Mouse (Mus musculus): ENCODE data around the gene Smndc1. TPM values are rescaled to one million over a fixed set of nuclear protein-coding genes. Genes with fewer than 3 reads are reported as not detected.
"Not testable (repeated sequence)": the region's sequence is repeated elsewhere in the genome, so short reads cannot be mapped to it uniquely, and the experiment has no call there.

Smndc1 gene
- polyA plus RNA-seq, 1 experiment from 2014 or later = 45.4 TPM

DNA sequence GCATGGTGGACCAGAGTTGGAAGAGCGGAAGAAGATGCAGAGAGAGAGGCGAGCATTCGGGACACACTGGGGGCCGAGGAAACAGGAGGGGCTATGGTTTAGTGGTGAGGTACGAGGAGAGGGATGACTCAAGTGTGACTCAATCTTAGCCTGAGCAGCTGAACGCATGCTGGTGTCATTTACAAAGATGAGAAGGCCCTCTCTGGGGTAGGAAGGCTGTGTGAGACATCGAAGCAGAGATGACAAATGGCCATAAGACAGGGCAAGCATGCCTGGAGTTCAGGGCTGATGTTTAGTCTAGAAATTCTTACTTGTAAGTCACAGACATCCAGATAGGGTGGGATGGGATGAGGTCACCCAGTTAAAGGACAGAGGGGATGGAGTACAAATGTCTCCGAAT, 18.0 kb upstream of the Smndc1 start:
- no peaks in the 10 kb centered on the region for H3K27me3 ChIP-seq
- H3K4me2 ChIP-seq = no peak overlapping the region
- H3K36me3 ChIP-seq (replicated peaks) = no peaks in the 10 kb centered on the region
- 92% methylated on average over 8 of the region's 8 CpGs for WGBS
- peaks cover 22% of the 10 kb centered on the region for H3K4me1 ChIP-seq
- no peak overlapping the region for H3K27ac ChIP-seq
- ATAC-seq (ENCODE audit: low FRiP score) = no peak
- no peak overlapping the region for H3K4me3 ChIP-seq (replicated peaks)
- H3K9me3 ChIP-seq = 0 out of 2 replicates have a peak, but pooled peaks cover 2% of the 10 kb centered on the region
- no peak overlapping the region for H3K9ac ChIP-seq

DNA sequence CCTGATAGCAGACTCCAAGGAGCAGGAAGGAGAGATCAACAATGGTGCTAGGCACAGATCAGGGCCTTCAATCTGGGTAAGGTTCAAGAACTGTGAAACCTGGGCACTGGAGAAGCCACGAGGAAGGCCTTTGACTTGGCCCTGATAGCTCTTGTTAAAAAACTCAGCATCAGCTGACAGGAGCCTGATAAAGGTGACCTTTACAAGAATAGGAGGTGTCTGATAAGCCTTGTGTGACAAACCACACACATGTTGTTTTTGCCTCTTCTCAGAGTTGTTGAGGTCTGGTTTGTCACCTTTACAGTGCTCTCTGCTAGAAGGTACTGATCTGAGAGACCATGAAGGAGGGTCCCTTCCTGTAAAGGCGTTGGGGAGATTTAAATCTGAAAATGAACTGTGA, 17.0 kb upstream of the Smndc1 start:
- no peak overlapping the region for H3K4me3 ChIP-seq (replicated peaks)
- no peak overlapping the region for H3K27ac ChIP-seq
- 0 out of 2 replicates have a peak, but pooled peaks cover 2% of the 10 kb centered on the region for H3K9me3 ChIP-seq
- no peak for ATAC-seq (ENCODE audit: low FRiP score)
- H3K4me2 ChIP-seq = no peak overlapping the region
- no peak overlapping the region for H3K9ac ChIP-seq
- peaks cover 19% of the 10 kb centered on the region for H3K4me1 ChIP-seq
- H3K27me3 ChIP-seq = no peaks in the 10 kb centered on the region
- H3K36me3 ChIP-seq (replicated peaks) = no peaks in the 10 kb centered on the region
- 88% methylated on average over 2 of the region's 2 CpGs for WGBS

DNA sequence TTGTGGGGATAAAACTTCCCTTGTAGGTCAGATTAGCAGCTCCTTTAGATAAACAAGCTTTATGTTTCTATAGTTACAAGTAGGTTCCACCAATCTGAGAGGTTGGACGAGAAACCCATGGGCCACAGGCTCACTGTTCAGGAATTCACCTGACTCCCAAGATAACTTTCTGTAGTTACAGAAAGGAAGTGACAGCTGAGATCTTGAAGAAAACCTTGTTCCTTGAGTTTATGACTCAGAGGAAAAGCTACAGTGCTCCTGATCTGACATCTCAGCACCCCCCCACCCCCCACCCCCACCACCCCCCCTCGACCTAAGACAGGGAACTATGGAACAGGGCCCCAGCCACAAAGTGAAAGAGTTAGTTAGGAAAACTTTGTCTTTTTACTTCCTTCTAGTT, 15.4 kb upstream of the Smndc1 start:
- no peak for ATAC-seq (ENCODE audit: low FRiP score)

DNA sequence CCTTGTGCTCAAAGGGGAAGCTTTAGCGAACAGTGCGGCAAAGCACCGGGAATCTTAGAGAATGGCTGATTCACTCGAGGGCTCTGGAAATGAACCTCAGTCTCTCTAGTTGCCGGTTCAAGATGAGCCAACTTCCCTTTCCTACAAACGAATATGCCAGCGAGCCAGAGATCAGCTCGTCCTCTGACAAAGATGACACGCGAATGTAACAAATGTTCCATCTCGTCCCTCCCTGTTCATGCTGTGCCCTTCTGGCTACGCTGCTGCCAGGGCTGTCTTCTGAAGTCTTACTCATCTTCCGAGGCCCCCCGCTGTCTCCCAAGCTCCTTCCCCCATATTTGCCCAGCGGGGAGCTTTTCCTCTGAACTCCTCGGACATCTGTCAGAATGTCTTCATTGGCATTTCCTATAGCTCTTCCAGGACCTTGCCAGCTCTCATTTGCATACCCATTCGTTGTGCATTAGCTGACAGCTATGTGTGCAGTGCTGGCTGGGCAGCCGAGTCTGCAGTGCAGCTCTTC, 14.5 kb upstream of the Smndc1 start:
- Histone ChIP-seq H3K4me2 (no peak overlapping the region), H3K36me3 (replicated peaks) (no peaks in the 10 kb centered on the region), H3K9ac (no peak overlapping the region), H3K27me3 (no peaks in the 10 kb centered on the region), H3K27ac (no peak overlapping the region), H3K4me1 (peaks cover under 1% of the 10 kb centered on the region; the same call in 1 of the 2 replicates), H3K4me3 (replicated peaks) (no peak overlapping the region), H3K9me3 (0 out of 2 replicates have a peak, but pooled peaks cover 2% of the 10 kb centered on the region)
- 84% methylated on average over 18 of the region's 18 CpGs for WGBS
- no peak for ATAC-seq (ENCODE audit: low FRiP score)

More for the DNA sequence above, 15.4 kb upstream of the Smndc1 start:
- Histone ChIP-seq H3K9ac (no peak overlapping the region), H3K27me3 (no peaks in the 10 kb centered on the region), H3K36me3 (replicated peaks) (no peaks in the 10 kb centered on the region), H3K4me1 (peaks cover 6% of the 10 kb centered on the region; the same call in 1 of the 2 replicates), H3K27ac (no peak overlapping the region), H3K9me3 (0 out of 2 replicates have a peak, but pooled peaks cover 2% of the 10 kb centered on the region), H3K4me3 (replicated peaks) (no peak overlapping the region), H3K4me2 (no peak overlapping the region)
- 64% methylated on average over 2 of the region's 2 CpGs for WGBS

DNA sequence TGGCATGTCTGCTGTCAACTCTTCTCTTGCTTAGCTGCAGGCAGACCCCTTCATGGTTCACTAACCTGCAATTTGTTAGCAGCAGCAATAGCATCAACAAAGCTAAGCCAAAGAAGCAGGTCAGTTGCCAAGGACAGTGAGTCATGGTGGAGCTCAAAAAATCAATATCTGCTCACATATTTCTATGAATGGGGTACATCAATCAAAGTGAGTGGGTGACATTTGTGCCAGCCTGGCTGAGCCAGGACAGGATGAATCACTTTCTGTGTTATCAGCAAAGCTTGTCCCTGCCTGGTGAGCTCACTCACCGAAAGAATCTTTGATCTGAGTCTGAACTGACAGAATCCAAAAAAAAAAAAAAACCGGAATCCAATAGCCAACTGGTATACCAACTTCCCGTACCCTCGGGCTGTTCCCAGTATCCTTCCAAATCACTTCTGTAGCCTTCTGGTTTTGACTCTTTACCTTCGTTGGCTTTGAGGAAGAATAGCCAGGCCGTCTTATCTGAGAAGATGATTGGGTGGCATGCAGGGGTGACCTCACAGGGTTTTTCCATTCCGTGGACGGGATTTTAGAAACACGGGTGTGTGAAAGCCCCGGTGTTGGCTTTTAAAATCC, 13.9 kb upstream of the Smndc1 start:
- Histone ChIP-seq H3K9me3 (0 out of 2 replicates have a peak, but pooled peaks cover 2% of the 10 kb centered on the region), H3K27me3 (no peaks in the 10 kb centered on the region), H3K4me3 (replicated peaks) (no peak overlapping the region), H3K27ac (no peak overlapping the region), H3K9ac (no peak overlapping the region), H3K36me3 (replicated peaks) (no peaks in the 10 kb centered on the region), H3K4me1 (no peaks in the 10 kb centered on the region), H3K4me2 (no peak overlapping the region)
- 94% methylated on average over 10 of the region's 10 CpGs for WGBS
- no peak for ATAC-seq (ENCODE audit: low FRiP score)

DNA sequence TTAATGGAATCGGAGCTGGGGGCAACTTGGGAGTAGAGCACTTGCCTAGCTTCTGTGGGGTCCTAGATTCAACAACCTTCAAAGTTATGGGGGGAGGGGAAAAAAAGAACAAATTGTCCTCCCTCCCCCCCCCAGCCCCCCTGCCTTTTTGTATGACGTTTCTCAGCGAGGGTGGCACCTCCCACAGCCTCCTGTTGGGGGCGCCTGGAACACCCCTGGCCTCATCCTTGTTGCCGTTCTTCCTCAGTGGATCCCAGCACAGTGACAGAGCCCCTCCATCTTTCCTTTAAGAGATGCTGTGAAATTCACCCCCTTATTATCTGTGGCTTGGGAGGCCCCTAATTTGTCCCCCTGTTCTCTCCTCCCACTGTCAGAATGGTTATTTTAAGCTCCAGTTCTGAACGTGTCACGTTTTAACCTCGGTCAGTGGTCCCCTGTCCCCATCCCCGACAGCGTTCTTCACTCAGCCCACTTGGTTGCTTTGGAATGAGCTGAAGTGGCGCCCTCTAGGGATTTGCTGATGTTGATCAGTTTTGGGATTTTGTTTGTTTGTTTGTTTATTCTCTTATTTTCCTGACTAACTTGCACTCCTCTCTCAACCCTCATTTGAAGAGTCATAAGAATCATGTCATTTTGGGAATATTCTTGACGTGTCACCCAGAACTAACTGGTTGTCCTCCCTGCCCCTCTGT, 12.5 kb upstream of the Smndc1 start:
- no peaks in the 10 kb centered on the region for H3K27me3 ChIP-seq
- ATAC-seq (ENCODE audit: low FRiP score) = no peak
- H3K4me3 ChIP-seq (replicated peaks) = no peak overlapping the region
- 0 out of 2 replicates have a peak, but pooled peaks cover 2% of the 10 kb centered on the region for H3K9me3 ChIP-seq
- no peak overlapping the region for H3K4me2 ChIP-seq
- H3K27ac ChIP-seq = no peak overlapping the region
- no peak overlapping the region for H3K9ac ChIP-seq
- no peaks in the 10 kb centered on the region for H3K4me1 ChIP-seq
- 56% methylated on average over 12 of the region's 12 CpGs for WGBS
- no peaks in the 10 kb centered on the region for H3K36me3 ChIP-seq (replicated peaks)

DNA sequence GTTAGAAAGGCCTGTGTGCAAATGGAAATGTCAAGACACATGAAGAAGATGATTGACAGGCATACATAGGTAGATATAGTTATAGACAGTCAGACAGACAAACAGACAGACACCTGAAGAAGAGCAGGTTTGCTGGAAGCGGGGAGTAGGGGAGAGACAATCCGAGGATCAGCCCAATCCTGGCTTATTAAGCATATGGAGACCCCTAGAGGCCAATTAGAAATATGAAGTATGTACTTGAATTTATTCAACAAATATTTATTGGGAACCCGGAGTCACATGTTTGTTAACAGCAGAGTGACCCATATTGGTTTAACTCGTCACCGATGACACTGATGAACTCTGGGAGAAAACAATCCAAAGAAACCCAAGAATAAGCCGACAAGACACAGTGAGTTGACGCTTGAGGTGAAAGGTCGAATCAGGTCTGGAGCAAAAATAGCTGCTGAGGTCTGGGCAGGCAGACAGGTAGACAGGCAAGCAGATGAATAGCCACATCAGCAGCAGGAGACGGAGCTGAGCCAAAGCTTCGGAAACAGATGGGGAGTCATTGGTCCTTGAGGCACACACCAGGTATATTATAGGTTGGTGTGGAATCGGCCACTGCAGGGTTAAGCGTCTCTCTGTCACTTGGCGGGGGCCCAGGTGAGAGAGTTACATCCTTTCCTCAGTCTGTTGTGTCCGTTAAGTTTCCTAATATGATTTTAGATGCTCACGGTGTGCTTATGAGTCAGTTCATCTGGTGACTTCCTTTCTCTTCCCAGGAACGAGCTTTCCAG, 10.1 kb upstream of the Smndc1 start:
- no peak overlapping the region for H3K4me3 ChIP-seq (replicated peaks)
- no peak overlapping the region for H3K9ac ChIP-seq
- no peak overlapping the region for H3K27ac ChIP-seq
- H3K4me2 ChIP-seq = no peak overlapping the region
- no peaks in the 10 kb centered on the region for H3K4me1 ChIP-seq
- no peaks in the 10 kb centered on the region for H3K27me3 ChIP-seq
- ATAC-seq (ENCODE audit: low FRiP score) = no peak
- no peaks in the 10 kb centered on the region for H3K36me3 ChIP-seq (replicated peaks)
- 0 out of 2 replicates have a peak, but pooled peaks cover 2% of the 10 kb centered on the region for H3K9me3 ChIP-seq
- 90% methylated on average over 16 of the region's 16 CpGs for WGBS

DNA sequence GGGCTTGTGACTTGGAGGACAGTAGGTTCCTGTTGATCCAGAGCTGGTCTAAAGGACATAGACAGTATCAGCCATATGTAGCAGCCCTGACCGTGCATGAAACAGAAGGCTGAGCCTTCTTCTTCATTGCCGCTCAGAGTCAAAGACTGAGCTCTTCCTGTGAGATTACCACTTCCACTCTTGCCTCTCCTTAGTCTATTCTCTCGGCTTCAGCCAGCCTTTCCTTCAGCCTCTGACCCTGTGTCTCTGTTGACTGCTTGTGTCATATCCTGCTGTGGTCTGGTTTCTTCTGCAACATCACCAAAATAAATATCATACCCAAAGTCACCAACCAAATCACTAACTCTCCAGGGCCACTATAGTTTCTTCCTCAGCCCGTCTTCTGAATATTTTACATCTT, 8.8 kb upstream of the Smndc1 start:
- H3K27me3 ChIP-seq = no peaks in the 10 kb centered on the region
- no peak overlapping the region for H3K4me2 ChIP-seq
- no peak for ATAC-seq (ENCODE audit: low FRiP score)
- H3K9me3 ChIP-seq = no peaks in the 10 kb centered on the region
- 87% methylated on average over 4 of the region's 4 CpGs for WGBS
- H3K4me3 ChIP-seq (replicated peaks) = no peak overlapping the region
- no peaks in the 10 kb centered on the region for H3K36me3 ChIP-seq (replicated peaks)
- H3K9ac ChIP-seq = no peak overlapping the region
- H3K4me1 ChIP-seq = no peaks in the 10 kb centered on the region
- no peak overlapping the region for H3K27ac ChIP-seq

DNA sequence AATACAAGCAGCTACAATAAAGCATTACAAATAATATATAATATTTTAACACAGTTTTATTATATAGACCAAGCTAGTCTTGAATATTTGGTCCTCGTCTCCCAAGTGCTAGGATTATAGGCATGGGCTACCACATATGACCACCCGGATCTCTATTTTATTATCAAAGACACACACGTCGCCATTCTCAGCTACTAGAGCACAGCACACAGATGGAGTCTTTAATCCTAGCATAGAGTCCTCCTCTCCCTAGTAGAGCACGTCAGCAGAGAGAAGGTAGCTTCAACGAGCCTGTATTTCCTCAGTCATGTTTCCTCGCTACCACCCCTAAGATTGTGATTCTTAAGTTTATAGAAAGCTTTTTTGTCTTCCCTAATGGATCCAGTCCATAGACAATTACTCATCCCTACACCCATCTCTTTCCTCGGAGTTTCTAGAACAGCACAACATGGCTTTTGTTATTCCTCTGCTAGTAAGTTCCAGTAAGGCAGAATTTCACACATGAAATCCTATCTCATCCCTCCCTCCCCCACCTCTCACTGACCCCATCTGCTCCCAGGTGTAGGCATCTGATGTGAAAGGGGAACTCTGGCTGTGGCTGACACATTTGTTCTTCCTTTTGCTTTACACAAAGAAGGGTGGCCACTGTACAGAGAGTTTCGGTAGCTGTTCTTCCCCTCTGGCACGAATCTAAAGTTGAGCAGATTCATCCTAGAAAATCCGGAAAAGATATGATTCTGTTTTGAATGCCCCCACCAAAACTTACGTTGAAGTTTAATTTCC, 7.3 kb upstream of the Smndc1 start:
- no peak for ATAC-seq (ENCODE audit: low FRiP score)
- H3K27me3 ChIP-seq = no peaks in the 10 kb centered on the region
- no peak overlapping the region for H3K9ac ChIP-seq
- H3K4me3 ChIP-seq (replicated peaks) = no peak overlapping the region
- no peak overlapping the region for H3K27ac ChIP-seq
- H3K36me3 ChIP-seq (replicated peaks) = no peaks in the 10 kb centered on the region
- no peaks in the 10 kb centered on the region for H3K4me1 ChIP-seq
- no peak overlapping the region for H3K4me2 ChIP-seq
- no peaks in the 10 kb centered on the region for H3K9me3 ChIP-seq
- 84% methylated on average over 12 of the region's 12 CpGs for WGBS

DNA sequence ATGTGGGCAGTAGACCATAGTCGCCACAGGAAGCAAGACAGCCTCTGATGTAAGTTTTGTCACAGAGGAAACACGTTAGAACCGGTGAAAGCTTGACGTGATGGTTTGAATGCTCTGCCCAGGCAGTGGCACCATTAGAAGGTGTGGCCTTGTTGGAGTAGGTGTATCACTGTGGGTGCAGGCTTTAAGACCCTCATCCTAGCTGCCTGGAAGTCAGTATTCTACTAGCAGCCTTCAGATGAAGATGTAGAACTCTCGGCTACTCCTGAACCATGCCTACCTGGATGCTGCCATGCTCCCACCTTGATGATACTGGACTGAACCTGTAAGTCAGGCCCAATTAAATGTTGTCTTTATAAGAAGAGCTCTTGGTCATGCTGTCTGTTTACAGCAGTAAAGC, 5.4 kb upstream of the Smndc1 start:
- not testable (repeated sequence) for H3K9ac ChIP-seq; H3K9me3 ChIP-seq; H3K36me3 ChIP-seq (replicated peaks); ATAC-seq (ENCODE audit: low FRiP score); H3K4me2 ChIP-seq; H3K27ac ChIP-seq; H3K27me3 ChIP-seq; H3K4me3 ChIP-seq (replicated peaks)
- peaks cover 10% of the 10 kb centered on the region for H3K4me1 ChIP-seq
- WGBS = 48% methylated on average over 5 of the region's 5 CpGs

DNA sequence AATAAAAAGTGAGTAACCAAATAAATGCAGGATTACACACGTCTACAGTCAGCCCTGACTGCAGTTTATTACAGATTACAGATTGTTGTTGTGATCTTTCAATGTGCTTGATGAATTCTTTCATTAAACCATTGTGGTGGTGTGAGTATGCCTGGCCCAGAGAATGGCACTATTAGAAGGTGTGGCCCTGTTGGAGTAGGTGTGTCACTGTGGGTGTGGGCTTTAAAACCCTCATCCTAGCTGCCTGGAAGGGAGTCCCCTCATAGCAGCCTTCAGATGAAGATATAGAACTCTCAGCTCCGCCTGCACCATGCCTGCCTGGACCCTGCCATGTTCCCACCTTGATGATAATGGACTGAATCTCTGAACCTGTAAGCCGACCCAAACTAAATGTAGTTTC, 4.6 kb upstream of the Smndc1 start:
- not testable (repeated sequence) for H3K4me2 ChIP-seq; H3K36me3 ChIP-seq (replicated peaks); H3K4me3 ChIP-seq (replicated peaks); ATAC-seq (ENCODE audit: low FRiP score); H3K9me3 ChIP-seq; H3K27ac ChIP-seq; H3K9ac ChIP-seq; H3K27me3 ChIP-seq
- 80% methylated on average over 3 of the region's 3 CpGs for WGBS
- H3K4me1 ChIP-seq = peaks cover 10% of the 10 kb centered on the region

DNA sequence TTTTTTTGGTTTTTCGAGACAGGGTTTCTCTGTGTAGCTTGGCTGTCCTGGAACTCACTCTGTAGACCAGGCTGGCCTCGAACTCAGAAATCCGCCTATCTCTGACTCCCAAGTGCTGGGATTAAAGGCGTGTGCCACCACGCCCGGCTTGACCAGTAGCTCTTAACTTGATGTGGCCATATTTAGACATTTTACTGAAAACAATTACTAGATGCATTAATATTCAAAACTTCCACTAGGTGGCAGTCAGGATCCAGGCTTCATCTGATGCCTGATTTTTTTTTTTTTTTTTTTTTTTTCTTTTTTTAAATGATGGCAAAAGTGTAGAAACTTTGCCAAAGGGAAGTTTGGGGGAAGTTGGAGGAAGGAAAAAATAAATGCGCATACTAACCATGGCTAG, 4.2 kb upstream of the Smndc1 start:
- Histone ChIP-seq H3K27ac (no peak overlapping the region), H3K9ac (no peak overlapping the region), H3K36me3 (replicated peaks) (no peaks in the 10 kb centered on the region), H3K4me1 (peaks cover 10% of the 10 kb centered on the region), H3K27me3 (no peaks in the 10 kb centered on the region), H3K9me3 (no peaks in the 10 kb centered on the region), H3K4me3 (replicated peaks) (no peak overlapping the region), H3K4me2 (no peak overlapping the region)
- no peak for ATAC-seq (ENCODE audit: low FRiP score)
- 20% methylated on average over 7 of the region's 7 CpGs for WGBS

Data from forebrain, embryonic 12.5 days (tissue).